Mouse (Mus musculus) E14TG2a.4 (cell line): ENCODE measurements around the gene Tmem175.

Experiments used
- CTCF ChIP-seq: conservative IDR thresholded peaks from 2 replicates; pipeline ENCODE4 v1.5.1; 2014; ENCODE audit warnings: low read length
- POU5F1 ChIP-seq: IDR thresholded peaks from 2 replicates; pipeline ENCODE4 v1.6.1; 2014; ENCODE audit warnings: low read length, borderline replicate concordance

DNA sequence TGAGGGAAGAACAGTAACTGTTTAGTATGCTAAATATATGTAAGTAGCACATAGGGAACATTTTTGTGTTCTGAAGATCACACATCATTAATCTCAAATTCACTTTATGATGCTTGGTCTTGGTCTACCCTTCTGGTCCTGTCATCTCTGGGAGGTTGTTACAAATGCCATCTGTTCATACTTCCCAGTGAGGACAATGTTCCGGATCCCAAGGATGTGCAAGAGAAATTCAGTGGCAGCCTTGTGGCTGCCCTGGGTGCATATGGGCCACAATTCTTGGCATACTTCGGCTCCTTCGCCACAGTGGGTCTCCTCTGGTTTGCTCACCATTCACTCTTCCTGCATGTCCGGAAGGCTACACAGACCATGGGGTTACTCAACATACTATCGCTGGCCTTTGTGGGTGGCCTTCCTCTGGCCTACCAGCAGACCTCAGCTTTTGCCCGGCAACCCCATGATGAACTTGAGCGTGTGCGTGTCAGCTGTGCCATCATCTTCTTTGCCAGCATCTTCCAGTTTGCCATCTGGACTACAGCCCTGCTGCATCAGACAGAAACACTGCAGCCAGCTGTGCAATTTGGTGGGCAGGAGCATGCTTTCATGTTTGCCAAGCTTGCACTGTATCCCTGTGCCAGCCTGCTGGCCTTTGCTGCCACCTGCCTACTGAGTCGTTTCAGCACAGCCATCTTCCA lies 16.2 kb downstream of the Tmem175 start:
- TF ChIP-seq CTCF: no peak
- no peak for TF ChIP-seq POU5F1
